Mouse (Mus musculus): ENCODE measurements around the gene Zbtb20.

GRCm38 (mm10) chr16:43535912-43536311, 660.2 kb downstream of the Zbtb20 start:
- TF ChIP-seq CTCF (IDR thresholded peaks at IDR 0.05; ENCODE audit: insufficient read depth, low read depth, low read length) (no peak), POLR2A (IDR thresholded peaks at IDR 0.05; ENCODE audit: insufficient read depth, low read depth, low read length) (no peak)

All from olfactory bulb, adult 2 months (tissue).